Mouse (Mus musculus): ENCODE data around the gene Slc7a8.

DNA sequence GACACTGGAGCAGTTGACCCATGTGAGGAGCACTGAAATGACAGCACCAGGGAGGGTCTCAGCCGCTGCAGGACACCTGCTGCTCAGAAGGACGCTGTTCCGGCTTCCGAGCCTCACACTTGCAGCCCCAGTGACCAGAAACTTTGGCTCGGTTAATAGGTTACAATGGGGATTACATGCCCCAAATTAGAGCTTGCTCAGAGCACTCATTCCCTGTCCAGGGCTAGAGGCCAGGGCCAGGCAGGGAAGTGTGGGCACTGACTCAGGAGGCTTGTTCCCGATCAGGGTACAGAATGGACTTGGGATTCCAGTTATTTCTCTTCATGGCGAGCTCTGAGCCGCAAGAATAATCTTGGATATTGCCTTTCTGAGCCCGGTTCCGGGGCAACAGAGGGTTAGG lies 44.1 kb downstream of the Slc7a8 start:
- TF ChIP-seq CTCF (IDR thresholded peaks at IDR 0.05; ENCODE audit: borderline replicate concordance, extremely low read depth, insufficient read depth, insufficient read length), result no peak
- no peak for TF ChIP-seq POLR2A (IDR thresholded peaks at IDR 0.05; ENCODE audit: borderline replicate concordance, extremely low read depth, insufficient read depth, insufficient read length, poor library complexity, severe bottlenecking)

Measured in brain, embryonic 14.5 days (tissue).